Mouse (Mus musculus) granulocyte monocyte progenitor cell, adult 5-6 weeks (primary cell): Measurements from ENCODE around the gene Rab5c. TPM values are rescaled to one million over a fixed set of nuclear protein-coding genes. Genes with fewer than 3 reads are reported as not detected.

Experiments used
- total RNA-seq, 2 experiments: library from RNA; stranded (forward) in 1 of 2; stranded (reverse) in 1 of 2; fragments of 200-712, 200-1000 nt in 1 of 2; fragments of >200 nt in 1 of 2; fragmentation: Nextera tagmentation in 1 of 2; gene quantifications; 2 replicates each; pipeline ENCODE4 v1.2.3; 2014 to 2017

The Rab5c gene
- total RNA-seq, 2 experiments from 2014 or later = 113 to 116 TPM

Other genes starting within 250 kb of the Rab5c start
- gene Acly, start 210.2 kb downstream of the Rab5c start, total RNA-seq (2014; fragmentation: Nextera tagmentation) = 93.5 and 98.0 TPM in 2 replicates
- 101 and 107 TPM in 2 replicates for gene Acly, start 210.2 kb downstream of the Rab5c start, total RNA-seq (2017)
- gene Ttc25, start 192.6 kb downstream of the Rab5c start, total RNA-seq (2014; fragmentation: Nextera tagmentation) = 3.7 TPM in 1 of 2 replicates, not detected in the other
- gene Ttc25, start 192.6 kb downstream of the Rab5c start, total RNA-seq (2017) = 0.31 TPM in 1 of 2 replicates, not detected in the other
- 27.9 and 31.0 TPM in 2 replicates for gene Cnp, start 163.3 kb downstream of the Rab5c start, total RNA-seq (2014; fragmentation: Nextera tagmentation)
- gene Cnp, start 163.3 kb downstream of the Rab5c start, total RNA-seq (2017) = 16.2 and 20.9 TPM in 2 replicates
- gene Nkiras2, start 119.0 kb downstream of the Rab5c start, total RNA-seq (2014; fragmentation: Nextera tagmentation) = 30.0 and 34.2 TPM in 2 replicates
- 14.2 and 16.9 TPM in 2 replicates for gene Nkiras2, start 119.0 kb downstream of the Rab5c start, total RNA-seq (2017)
- gene Dnajc7, start 118.0 kb downstream of the Rab5c start, total RNA-seq (2014; fragmentation: Nextera tagmentation) = 80.5 and 129 TPM in 2 replicates
- 90.1 and 115 TPM in 2 replicates for gene Dnajc7, start 118.0 kb downstream of the Rab5c start, total RNA-seq (2017)
- not detected in 2 replicates for gene Zfp385c, start 45.8 kb downstream of the Rab5c start, total RNA-seq (2014; fragmentation: Nextera tagmentation)
- gene Zfp385c, start 45.8 kb downstream of the Rab5c start, total RNA-seq (2017) = 0.26 TPM in 1 of 2 replicates, not detected in the other
- 4.7 and 13.9 TPM in 2 replicates for gene Dhx58, start 33.9 kb downstream of the Rab5c start, total RNA-seq (2014; fragmentation: Nextera tagmentation)
- gene Dhx58, start 33.9 kb downstream of the Rab5c start, total RNA-seq (2017) = 8.2 and 17.3 TPM in 2 replicates
- 50.0 and 54.4 TPM in 2 replicates for gene Kat2a, start 25.8 kb downstream of the Rab5c start, total RNA-seq (2014; fragmentation: Nextera tagmentation)
- 26.0 and 34.5 TPM in 2 replicates for gene Kat2a, start 25.8 kb downstream of the Rab5c start, total RNA-seq (2017)
- not detected in 2 replicates for gene Hspb9, start 24.4 kb downstream of the Rab5c start, total RNA-seq (2014; fragmentation: Nextera tagmentation)
- gene Hspb9, start 24.4 kb downstream of the Rab5c start, total RNA-seq (2017) = not detected in 2 replicates
- not detected in 2 replicates for gene Kcnh4, start 21.7 kb upstream of the Rab5c start, total RNA-seq (2014; fragmentation: Nextera tagmentation)
- not detected in 2 replicates for gene Kcnh4, start 21.7 kb upstream of the Rab5c start, total RNA-seq (2017)
- gene Hcrt, start 24.7 kb upstream of the Rab5c start, total RNA-seq (2014; fragmentation: Nextera tagmentation) = not detected in 2 replicates
- gene Hcrt, start 24.7 kb upstream of the Rab5c start, total RNA-seq (2017) = not detected in 2 replicates
- gene Ghdc, start 32.7 kb upstream of the Rab5c start, total RNA-seq (2014; fragmentation: Nextera tagmentation) = 1.8 and 1.9 TPM in 2 replicates
- 3.1 and 3.4 TPM in 2 replicates for gene Ghdc, start 32.7 kb upstream of the Rab5c start, total RNA-seq (2017)
- gene Stat5b, start 112.5 kb upstream of the Rab5c start, total RNA-seq (2014; fragmentation: Nextera tagmentation) = 35.5 and 40.5 TPM in 2 replicates
- 36.8 and 37.1 TPM in 2 replicates for gene Stat5b, start 112.5 kb upstream of the Rab5c start, total RNA-seq (2017)
- 33.7 and 36.6 TPM in 2 replicates for gene Stat5a, start 121.1 kb upstream of the Rab5c start, total RNA-seq (2014; fragmentation: Nextera tagmentation)
- gene Stat5a, start 121.1 kb upstream of the Rab5c start, total RNA-seq (2017) = 28.9 and 29.0 TPM in 2 replicates
- gene Stat3, start 201.3 kb upstream of the Rab5c start, total RNA-seq (2014; fragmentation: Nextera tagmentation) = 51.6 and 54.7 TPM in 2 replicates
- gene Stat3, start 201.3 kb upstream of the Rab5c start, total RNA-seq (2017) = 52.1 and 80.7 TPM in 2 replicates
- 1.1 and 1.5 TPM in 2 replicates for gene Cavin1, start 232.7 kb upstream of the Rab5c start, total RNA-seq (2014; fragmentation: Nextera tagmentation)
- gene Cavin1, start 232.7 kb upstream of the Rab5c start, total RNA-seq (2017) = 0.93 and 1.6 TPM in 2 replicates